Mouse (Mus musculus) MEL (cell line): ENCODE measurements around the gene Gm3045. TPM values are rescaled to one million over a fixed set of nuclear protein-coding genes. Genes with fewer than 3 reads are reported as not detected.

Source experiments
- DNase-seq: peaks from one replicate; pipeline ENCODE4 v3.0.0; 2011; ENCODE audit warnings: low read depth, low spot score
- H3K27ac ChIP-seq: 2 replicates; pipeline ENCODE4 v1.5.1; 2012; ENCODE audit warnings: low read depth, mild to moderate bottlenecking, control low read depth, low read length, moderate library complexity; ENCODE audit not compliant: control insufficient read depth
- H3K27me3 ChIP-seq, 2 experiments: fragments of 150-350 bp in 1 of 2; sonication (generic) in 1 of 2; 2 replicates each; pipeline ENCODE4 v1.6.1; 2012; ENCODE audit warnings: low read length in 2 of 2, mild to moderate bottlenecking in 2 of 2, improper control_type of control experiment in 1 of 2, moderate library complexity in 1 of 2; ENCODE audit not compliant: insufficient read depth in 2 of 2, control insufficient read depth in 1 of 2
- H3K36me3 ChIP-seq, 2 experiments: 2 replicates each; pipeline ENCODE4 v1.6.1; 2012 to 2014; ENCODE audit warnings: low read length in 2 of 2, improper control_type of control experiment in 1 of 2, inconsistent platforms in 1 of 2, mild to moderate bottlenecking in 1 of 2; ENCODE audit not compliant: insufficient read depth in 2 of 2, control insufficient read depth in 1 of 2
- H3K4me1 ChIP-seq, 2 experiments: fragments of 150-350 bp in 1 of 2; sonication (generic) in 1 of 2; 2 replicates each; pipeline ENCODE4 v1.6.1; 2012; ENCODE audit warnings: low read length in 2 of 2, improper control_type of control experiment in 1 of 2, mild to moderate bottlenecking in 1 of 2; ENCODE audit not compliant: insufficient read depth in 2 of 2, control insufficient read depth in 1 of 2
- H3K4me3 ChIP-seq, 2 experiments: fragments of 150-350 bp in 1 of 2; sonication (generic) in 1 of 2; 2 replicates each; pipeline ENCODE4 v1.5.1; 2012; ENCODE audit warnings: low read depth in 2 of 2, low read length in 2 of 2, mild to moderate bottlenecking in 2 of 2, moderate library complexity in 2 of 2, control low read depth in 1 of 2, improper control_type of control experiment in 1 of 2; ENCODE audit not compliant: control insufficient read depth in 1 of 2, insufficient read depth in 1 of 2
- H3K79me2 ChIP-seq: 2 replicates; pipeline ENCODE4 v1.6.1; 2012; ENCODE audit warnings: mild to moderate bottlenecking, low read length, moderate library complexity; ENCODE audit not compliant: control insufficient read depth, poor library complexity, insufficient read depth
- H3K9ac ChIP-seq: 2 replicates; pipeline ENCODE4 v1.6.1; 2012; ENCODE audit warnings: low read depth, mild to moderate bottlenecking, control low read depth, low read length, moderate library complexity; ENCODE audit not compliant: control insufficient read depth, poor library complexity, severe bottlenecking
- H3K9me3 ChIP-seq: fragments of 150-350 bp; sonication (generic); replicated peaks from 2 replicates; pipeline ENCODE4 v1.6.1; 2012; ENCODE audit warnings: mild to moderate bottlenecking, low read length, improper control_type of control experiment, moderate library complexity; ENCODE audit not compliant: insufficient read depth
- BHLHE40 ChIP-seq: IDR thresholded peaks from 2 replicates; pipeline ENCODE4 v1.6.1; 2012; ENCODE audit warnings: low read depth, mild to moderate bottlenecking, inconsistent platforms, low read length, improper control_type of control experiment, borderline replicate concordance
- CHD2 ChIP-seq: IDR thresholded peaks from 2 replicates; pipeline ENCODE4 v1.6.1; 2011; ENCODE audit warnings: low read length, improper control_type of control experiment
- CTCF ChIP-seq, 3 experiments: IDR thresholded peaks in 2 of 3; conservative IDR thresholded peaks in 1 of 3; 2 replicates each; pipeline ENCODE4 v1.5.1; 2011 to 2012; ENCODE audit warnings: low read length in 3 of 3, low read depth in 2 of 3, mild to moderate bottlenecking in 2 of 3, improper control_type of control experiment in 1 of 3, inconsistent platforms in 1 of 3, mixed read lengths in 1 of 3, moderate library complexity in 1 of 3; ENCODE audit not compliant: control insufficient read depth in 1 of 3, insufficient read depth in 1 of 3, poor library complexity in 1 of 3, severe bottlenecking in 1 of 3
- E2F4 ChIP-seq: IDR thresholded peaks from 2 replicates; pipeline ENCODE4 v1.6.1; 2011; ENCODE audit warnings: low read depth, low read length, improper control_type of control experiment, borderline replicate concordance
- GABPA ChIP-seq: IDR thresholded peaks from 2 replicates; pipeline ENCODE4 v1.6.1; 2012; ENCODE audit warnings: low read depth, mild to moderate bottlenecking, inconsistent platforms, low read length, improper control_type of control experiment, moderate library complexity
- HCFC1 ChIP-seq: IDR thresholded peaks from 2 replicates; pipeline ENCODE4 v1.6.1; 2012; ENCODE audit warnings: low read depth, mild to moderate bottlenecking, inconsistent platforms, low read length, improper control_type of control experiment, moderate library complexity
- JUND ChIP-seq: IDR thresholded peaks from 2 replicates; pipeline ENCODE4 v1.6.1; 2011; ENCODE audit warnings: low read depth, mild to moderate bottlenecking, improper control_type of control experiment, low read length
- KAT2A ChIP-seq: conservative IDR thresholded peaks from 2 replicates; pipeline ENCODE4 v1.6.1; 2012; ENCODE audit warnings: low read depth, low read length, improper control_type of control experiment, inconsistent platforms
- MAZ ChIP-seq: IDR thresholded peaks from 2 replicates; pipeline ENCODE4 v1.6.1; 2012; ENCODE audit warnings: low read depth, mild to moderate bottlenecking, inconsistent platforms, low read length, improper control_type of control experiment
- MEF2A ChIP-seq: IDR thresholded peaks from 2 replicates; pipeline ENCODE4 v1.6.1; 2014; ENCODE audit warnings: low read depth, mild to moderate bottlenecking, inconsistent platforms, low read length, improper control_type of control experiment; ENCODE audit not compliant: poor library complexity, insufficient replicate concordance, severe bottlenecking; ENCODE audit errors: extremely low read depth
- MYB ChIP-seq: IDR thresholded peaks from 2 replicates; pipeline ENCODE4 v1.6.1; 2011; ENCODE audit warnings: mild to moderate bottlenecking, low read depth, low read length, improper control_type of control experiment
- MYC ChIP-seq: IDR thresholded peaks from 2 replicates; pipeline ENCODE4 v1.6.1; 2011; ENCODE audit warnings: low read depth, mild to moderate bottlenecking, low read length, improper control_type of control experiment, moderate library complexity
- NRF1 ChIP-seq: IDR thresholded peaks from 2 replicates; pipeline ENCODE4 v1.6.1; 2014; ENCODE audit warnings: low read depth, mild to moderate bottlenecking, inconsistent platforms, low read length, improper control_type of control experiment, moderate library complexity; ENCODE audit not compliant: poor library complexity, insufficient read depth, severe bottlenecking
- RCOR1 ChIP-seq: IDR thresholded peaks from 2 replicates; pipeline ENCODE4 v1.6.1; 2012; ENCODE audit warnings: low read depth, mild to moderate bottlenecking, inconsistent platforms, low read length, improper control_type of control experiment
- TAL1 ChIP-seq: IDR thresholded peaks from 2 replicates; pipeline ENCODE4 v1.6.1; 2012; ENCODE audit warnings: mild to moderate bottlenecking, inconsistent platforms, low read length, moderate library complexity, mixed read lengths
- TBP ChIP-seq: IDR thresholded peaks from 2 replicates; pipeline ENCODE4 v1.8.0; 2011; ENCODE audit warnings: low read depth, low read length, improper control_type of control experiment
- TCF12 ChIP-seq: IDR thresholded peaks from 2 replicates; pipeline ENCODE4 v1.6.1; 2014; ENCODE audit warnings: low read depth, mild to moderate bottlenecking, inconsistent platforms, low read length, improper control_type of control experiment, moderate library complexity
- UBTF ChIP-seq: IDR thresholded peaks from 2 replicates; pipeline ENCODE4 v1.6.1; 2012; ENCODE audit warnings: low read depth, mild to moderate bottlenecking, inconsistent platforms, low read length, improper control_type of control experiment, moderate library complexity, borderline replicate concordance; ENCODE audit not compliant: insufficient read depth
- USF2 ChIP-seq, 2 experiments: IDR thresholded peaks; 2 replicates each; pipeline ENCODE4 v1.6.1; 2011 to 2012; ENCODE audit warnings: improper control_type of control experiment in 2 of 2, low read length in 2 of 2, borderline replicate concordance in 1 of 2, inconsistent platforms in 1 of 2, low read depth in 1 of 2, mild to moderate bottlenecking in 1 of 2; ENCODE audit not compliant: insufficient read depth in 1 of 2
- ZKSCAN1 ChIP-seq: IDR thresholded peaks from 2 replicates; pipeline ENCODE4 v1.6.1; 2012; ENCODE audit warnings: low read depth, mild to moderate bottlenecking, inconsistent platforms, low read length, improper control_type of control experiment, moderate library complexity
- ZMIZ1 ChIP-seq: IDR thresholded peaks from 2 replicates; pipeline ENCODE4 v1.6.1; 2012; ENCODE audit warnings: low read depth, mild to moderate bottlenecking, inconsistent platforms, low read length, improper control_type of control experiment, moderate library complexity
- ZNF384 ChIP-seq: IDR thresholded peaks from 2 replicates; pipeline ENCODE4 v1.6.1; 2012; ENCODE audit warnings: low read depth, mild to moderate bottlenecking, inconsistent platforms, low read length, improper control_type of control experiment
- polyA plus RNA-seq, 2 experiments: library from polyadenylated mRNA; stranded (reverse) in 1 of 2; unstranded in 1 of 2; fragments of >175 nt in 1 of 2; fragments of >200 nt in 1 of 2; gene quantifications; 2 replicates each; pipeline versions ENCODE4 v1.2.1 to v1.2.4; 2012; ENCODE audit warnings: low replicate concordance in 2 of 2, low read depth in 1 of 2; ENCODE audit not compliant: insufficient read length in 2 of 2, insufficient read depth in 1 of 2, missing spikeins in 1 of 2
- total RNA-seq: library from RNA; depleted of rRNA; stranded (reverse); fragments of 300-350 nt; gene quantifications from 2 replicates; pipeline ENCODE4 v1.2.3, GENCODE M21; 2012

The Gm3045 gene
- total and polyA plus RNA-seq, 3 experiments, result not detected

- no peak for DNase-seq
- no peak overlapping the region for H3K9ac ChIP-seq
- TF ChIP-seq GABPA (no peak), MYB (no peak), KAT2A (no peak), NRF1 (no peak), RCOR1 (no peak), ZMIZ1 (no peak), HCFC1 (no peak)
- H3K36me3 ChIP-seq, result no peaks in the 10 kb centered on the region
- H3K4me3 ChIP-seq, result no peak overlapping the region
- no peaks in the 10 kb centered on the region for H3K4me1 ChIP-seq
- H3K79me2 ChIP-seq, result no peaks in the 10 kb centered on the region
- H3K27ac ChIP-seq, result no peak overlapping the region
- H3K9me3 ChIP-seq, result no peaks in the 10 kb centered on the region
- H3K27me3 ChIP-seq, result no peaks in the 10 kb centered on the region
Measured at GRCm38 (mm10) chr13:56449239-56450030, 23.0 kb downstream of the Gm3045 start.

GRCm38 (mm10) chr13:56450035-56450434, 23.6 kb downstream of the Gm3045 start:
- Histone ChIP-seq H3K36me3 (no peaks in the 10 kb centered on the region), H3K4me1 (no peaks in the 10 kb centered on the region), H3K9ac (no peak overlapping the region), H3K9me3 (no peaks in the 10 kb centered on the region), H3K27ac (no peak overlapping the region), H3K4me3 (no peak overlapping the region), H3K79me2 (no peaks in the 10 kb centered on the region), H3K27me3 (no peaks in the 10 kb centered on the region)
- DNase-seq, result no peak
- no peak for TF ChIP-seq UBTF
- no peak for TF ChIP-seq JUND
- TF ChIP-seq ZKSCAN1, result no peak
- TF ChIP-seq MEF2A, result no peak
- TF ChIP-seq ZNF384, result no peak
- no peak for TF ChIP-seq MAZ
- no peak for TF ChIP-seq TCF12
- no peak for TF ChIP-seq BHLHE40
- TF ChIP-seq CHD2, result no peak
- TF ChIP-seq TBP, result no peak
- TF ChIP-seq CTCF (IDR thresholded peaks at IDR 0.05 in 2 of 3, conservative IDR thresholded peaks at IDR 0.05 in 1 of 3; ENCODE audit: control insufficient read depth in 1 of 3, insufficient read depth in 1 of 3, low read depth in 2 of 3, low read length in 3 of 3, poor library complexity in 1 of 3, severe bottlenecking in 1 of 3), result no peak
- no peak for TF ChIP-seq GABPA
- TF ChIP-seq ZMIZ1, result no peak
- no peak for TF ChIP-seq USF2 (IDR thresholded peaks at IDR 0.05; ENCODE audit: borderline replicate concordance in 1 of 2, insufficient read depth in 1 of 2, low read depth in 1 of 2, low read length in 2 of 2)
- TF ChIP-seq NRF1, result no peak
- TF ChIP-seq E2F4, result no peak
- TF ChIP-seq MYC, result no peak
- TF ChIP-seq TAL1, result no peak
